Mouse (Mus musculus) kidney, embryonic 15.5 days (tissue): ENCODE measurements around the gene Kcnd3. TPM values are rescaled to one million over a fixed set of nuclear protein-coding genes. Genes with fewer than 3 reads are reported as not detected.

ENCODE experiments used
- ATAC-seq: fragments of 200-750 bp; cut with Nextera tagmentation; replicated peaks from 2 replicates; pipeline ENCODE4 v1.8.0; 2017; ENCODE audit warnings: moderate TSS enrichment; ENCODE audit not compliant: low FRiP score
- H3K27ac ChIP-seq: fragments of 300-500 bp; sonication (generic); 2 replicates; pipeline ENCODE4 v1.5.1; 2015; ENCODE audit warnings: mild to moderate bottlenecking, inconsistent platforms
- H3K27me3 ChIP-seq: fragments of 300-500 bp; sonication (generic); 2 replicates; pipeline ENCODE4 v1.6.1; 2015; ENCODE audit warnings: inconsistent platforms
- H3K36me3 ChIP-seq: fragments of 300-500 bp; sonication (generic); 2 replicates; pipeline ENCODE4 v1.6.1; 2015; ENCODE audit warnings: inconsistent platforms
- H3K4me1 ChIP-seq: fragments of 300-500 bp; sonication (generic); 2 replicates; pipeline ENCODE4 v1.6.1; 2015; ENCODE audit warnings: inconsistent platforms
- H3K4me2 ChIP-seq: fragments of 300-500 bp; sonication (generic); 2 replicates; pipeline ENCODE4 v1.6.1; 2015; ENCODE audit warnings: moderate library complexity, mild to moderate bottlenecking, inconsistent platforms
- H3K4me3 ChIP-seq: fragments of 300-500 bp; sonication (generic); replicated peaks from 2 replicates; pipeline ENCODE4 v1.5.1; 2015; ENCODE audit warnings: mild to moderate bottlenecking, inconsistent platforms
- H3K9ac ChIP-seq: fragments of 300-500 bp; sonication (generic); 2 replicates; pipeline ENCODE4 v1.6.1; 2015; ENCODE audit warnings: mild to moderate bottlenecking, inconsistent platforms
- H3K9me3 ChIP-seq: fragments of 300-500 bp; sonication (generic); replicated peaks from 2 replicates; pipeline ENCODE4 v1.6.1; 2016; ENCODE audit warnings: inconsistent platforms
- WGBS: fragments of 180-500 bp; shearing (Covaris S2); methylation state at CpG from one replicate; pipeline ENCODE4 v1.1.7; 2015; ENCODE audit warnings: mixed read lengths; 5-methylcytosine and 5-hydroxymethylcytosine counted together
- polyA plus RNA-seq: library from polyadenylated mRNA; unstranded; fragments of >200 nt; fragmentation: Nextera tagmentation; extraction: Ambion mirVana; gene quantifications from 2 replicates; pipeline ENCODE4 v1.2.1, GENCODE M21; 2015

The Kcnd3 gene
- polyA plus RNA-seq, 1 experiment from 2014 or later = 2.4 TPM

GRCm38 (mm10) chr3:105648889-105649567, 196.9 kb downstream of the Kcnd3 start:
- Histone ChIP-seq H3K9me3 (no peaks in the 10 kb centered on the region), H3K9ac (no peak overlapping the region), H3K27me3 (no peaks in the 10 kb centered on the region), H3K4me1 (no peaks in the 10 kb centered on the region), H3K27ac (no peak overlapping the region), H3K36me3 (no peaks in the 10 kb centered on the region), H3K4me3 (no peak overlapping the region), H3K4me2 (no peak overlapping the region)
- no peak for ATAC-seq
- 75% methylated on average over 8 of the region's 8 CpGs for WGBS

- H3K27me3 ChIP-seq = no peaks in the 10 kb centered on the region
- 82% methylated on average over 13 of the region's 13 CpGs for WGBS
- H3K9me3 ChIP-seq = no peaks in the 10 kb centered on the region
- no peak overlapping the region for H3K27ac ChIP-seq
- no peak overlapping the region for H3K9ac ChIP-seq
- no peak for ATAC-seq
- no peaks in the 10 kb centered on the region for H3K36me3 ChIP-seq
- no peak overlapping the region for H3K4me2 ChIP-seq
- H3K4me3 ChIP-seq = no peak overlapping the region
- no peaks in the 10 kb centered on the region for H3K4me1 ChIP-seq
Measured at GRCm38 (mm10) chr3:105653544-105654380, 201.6 kb downstream of the Kcnd3 start.

GRCm38 (mm10) chr3:105655031-105655585, 203.0 kb downstream of the Kcnd3 start:
- 88% methylated on average over 11 of the region's 11 CpGs for WGBS
- Histone ChIP-seq H3K27ac (no peak overlapping the region), H3K9ac (no peak overlapping the region)

GRCm38 (mm10) chr3:105660530-105660929, 208.4 kb downstream of the Kcnd3 start:
- H3K36me3 ChIP-seq = no peaks in the 10 kb centered on the region
- H3K9me3 ChIP-seq = no peaks in the 10 kb centered on the region
- H3K27ac ChIP-seq = no peak overlapping the region
- no peak overlapping the region for H3K9ac ChIP-seq
- H3K27me3 ChIP-seq = no peaks in the 10 kb centered on the region
- no peak for ATAC-seq
- H3K4me1 ChIP-seq = no peaks in the 10 kb centered on the region
- H3K4me2 ChIP-seq = no peak overlapping the region
- no peak overlapping the region for H3K4me3 ChIP-seq
- WGBS = 52% methylated on average over 2 of the region's 2 CpGs

More at GRCm38 (mm10) chr3:105655031-105655585, 203.0 kb downstream of the Kcnd3 start:
- Histone ChIP-seq H3K4me1 (no peaks in the 10 kb centered on the region), H3K27me3 (no peaks in the 10 kb centered on the region), H3K4me3 (no peak overlapping the region), H3K9me3 (no peaks in the 10 kb centered on the region), H3K4me2 (no peak overlapping the region), H3K36me3 (no peaks in the 10 kb centered on the region)
- no peak for ATAC-seq

- Histone ChIP-seq H3K27me3 (no peaks in the 10 kb centered on the region), H3K9ac (no peak overlapping the region), H3K9me3 (no peaks in the 10 kb centered on the region), H3K4me1 (no peaks in the 10 kb centered on the region), H3K36me3 (no peaks in the 10 kb centered on the region), H3K4me3 (no peak overlapping the region), H3K4me2 (no peak overlapping the region), H3K27ac (no peak overlapping the region)
- 84% methylated on average over 8 of the region's 8 CpGs for WGBS
- no peak for ATAC-seq
Measured at GRCm38 (mm10) chr3:105663043-105663442, 210.9 kb downstream of the Kcnd3 start.

- Histone ChIP-seq H3K36me3 (no peaks in the 10 kb centered on the region), H3K27me3 (no peaks in the 10 kb centered on the region), H3K4me2 (no peak overlapping the region), H3K27ac (no peak overlapping the region), H3K9ac (no peak overlapping the region), H3K9me3 (no peaks in the 10 kb centered on the region), H3K4me3 (no peak overlapping the region), H3K4me1 (no peaks in the 10 kb centered on the region)
- 83% methylated on average over 9 of the region's 9 CpGs for WGBS
- no peak for ATAC-seq
Measured at GRCm38 (mm10) chr3:105665105-105665765, 213.1 kb downstream of the Kcnd3 start.

- H3K36me3 ChIP-seq = no peaks in the 10 kb centered on the region
- no peak overlapping the region for H3K4me3 ChIP-seq
- no peak for ATAC-seq
- 54% methylated on average over 4 of the region's 4 CpGs for WGBS
- no peaks in the 10 kb centered on the region for H3K9me3 ChIP-seq
- H3K27ac ChIP-seq = no peak overlapping the region
- H3K4me2 ChIP-seq = no peak overlapping the region
- no peaks in the 10 kb centered on the region for H3K27me3 ChIP-seq
- no peak overlapping the region for H3K9ac ChIP-seq
- H3K4me1 ChIP-seq = no peaks in the 10 kb centered on the region
Measured at GRCm38 (mm10) chr3:105666996-105667523, 214.9 kb downstream of the Kcnd3 start.

- Histone ChIP-seq H3K9ac (no peak overlapping the region), H3K36me3 (no peaks in the 10 kb centered on the region), H3K27ac (no peak overlapping the region), H3K4me1 (no peaks in the 10 kb centered on the region), H3K27me3 (no peaks in the 10 kb centered on the region), H3K4me3 (no peak overlapping the region), H3K4me2 (no peak overlapping the region), H3K9me3 (no peaks in the 10 kb centered on the region)
- WGBS = 48% methylated on average over 9 of the region's 9 CpGs
- ATAC-seq = no peak
Measured at GRCm38 (mm10) chr3:105668161-105668560, 216.0 kb downstream of the Kcnd3 start.

GRCm38 (mm10) chr3:105669776-105670175, 217.6 kb downstream of the Kcnd3 start:
- no peaks in the 10 kb centered on the region for H3K4me1 ChIP-seq
- no peaks in the 10 kb centered on the region for H3K27me3 ChIP-seq
- no peaks in the 10 kb centered on the region for H3K9me3 ChIP-seq
- 83% methylated on average over 3 of the region's 3 CpGs for WGBS
- H3K9ac ChIP-seq = no peak overlapping the region
- no peaks in the 10 kb centered on the region for H3K36me3 ChIP-seq
- no peak overlapping the region for H3K4me3 ChIP-seq
- H3K4me2 ChIP-seq = no peak overlapping the region
- ATAC-seq = no peak
- no peak overlapping the region for H3K27ac ChIP-seq

- H3K9me3 ChIP-seq = no peaks in the 10 kb centered on the region
Measured at GRCm38 (mm10) chr3:105670801-105671200, 218.7 kb downstream of the Kcnd3 start.

GRCm38 (mm10) chr3:105674595-105675218, 222.6 kb downstream of the Kcnd3 start:
- ATAC-seq = peak; percentile 60
- peaks cover 33% of the 10 kb centered on the region for H3K36me3 ChIP-seq
- WGBS = 24% methylated on average over 7 of the region's 7 CpGs
- H3K9ac ChIP-seq = no peak overlapping the region
- no peaks in the 10 kb centered on the region for H3K27me3 ChIP-seq
- H3K4me3 ChIP-seq = no peak overlapping the region
- H3K4me2 ChIP-seq = no peak overlapping the region
- no peaks in the 10 kb centered on the region for H3K9me3 ChIP-seq
- no peak overlapping the region for H3K27ac ChIP-seq
- no peaks in the 10 kb centered on the region for H3K4me1 ChIP-seq

More at GRCm38 (mm10) chr3:105670801-105671200, 218.7 kb downstream of the Kcnd3 start:
- no peaks in the 10 kb centered on the region for H3K4me1 ChIP-seq
- H3K27ac ChIP-seq = no peak overlapping the region
- H3K36me3 ChIP-seq = 0 out of 2 replicates have a peak, but pooled peaks cover under 1% of the 10 kb centered on the region
- H3K9ac ChIP-seq = no peak overlapping the region
- H3K27me3 ChIP-seq = no peaks in the 10 kb centered on the region
- WGBS = 69% methylated on average over 1 of the region's 1 CpGs
- no peak overlapping the region for H3K4me2 ChIP-seq
- ATAC-seq = no peak
- no peak overlapping the region for H3K4me3 ChIP-seq
